Mouse (Mus musculus) layer of hippocampus, postnatal 25 days (tissue): ENCODE measurements around the gene Spata5. TPM values are rescaled to one million over a fixed set of nuclear protein-coding genes. Genes with fewer than 3 reads are reported as not detected.
A peak's percentile ranks its signal among the peaks of the same experiment; 100 is the strongest.

ENCODE experiments used
- DNase-seq, 2 experiments: peaks; one replicate each; pipeline ENCODE4 v3.0.0; 2022; ENCODE audit warnings: mixed read lengths in 2 of 2, low spot score in 1 of 2; ENCODE audit errors: extremely low spot score in 1 of 2
- total RNA-seq, 2 experiments: library from RNA; stranded (reverse); gene quantifications; 2 replicates each; pipeline ENCODE4 v1.2.3; 2021

Gene Spata5
- 10 to 100 TPM; 17.9 to 26.7 TPM for total RNA-seq

GRCm38 (mm10) chr3:37419458-37419991 lies at the start of gene Spata5:
TSS of gene Spata5 (plus strand) at chr3:37419896.
- peak; percentile 84 to 91 for DNase-seq

GRCm38 (mm10) chr3:37370407-37370806 lies 49.3 kb upstream of the Spata5 start:
- DNase-seq: no peak

GRCm38 (mm10) chr3:37373712-37374111 lies 46.0 kb upstream of the Spata5 start:
- no peak for DNase-seq

DNA sequence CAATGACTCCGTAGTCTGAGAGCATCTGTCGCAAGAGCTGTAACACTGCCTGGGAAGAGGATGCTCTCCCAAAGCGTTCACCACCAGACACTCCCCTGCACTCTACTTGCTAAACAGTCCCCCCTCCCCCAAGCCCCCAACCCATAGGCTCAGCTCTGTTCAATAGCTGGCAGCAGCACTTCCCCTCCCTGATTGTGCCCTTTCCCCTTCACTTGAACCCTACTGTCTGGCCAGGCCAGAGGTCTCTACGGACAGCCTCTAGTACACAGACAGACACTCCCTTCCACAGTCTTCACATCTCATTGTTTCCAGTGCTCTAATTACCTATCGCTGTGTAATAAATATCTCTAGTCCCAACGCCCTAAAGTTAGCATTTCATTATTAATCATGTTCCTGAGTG lies 41.8 kb upstream of the Spata5 start:
- DNase-seq: no peak

DNA sequence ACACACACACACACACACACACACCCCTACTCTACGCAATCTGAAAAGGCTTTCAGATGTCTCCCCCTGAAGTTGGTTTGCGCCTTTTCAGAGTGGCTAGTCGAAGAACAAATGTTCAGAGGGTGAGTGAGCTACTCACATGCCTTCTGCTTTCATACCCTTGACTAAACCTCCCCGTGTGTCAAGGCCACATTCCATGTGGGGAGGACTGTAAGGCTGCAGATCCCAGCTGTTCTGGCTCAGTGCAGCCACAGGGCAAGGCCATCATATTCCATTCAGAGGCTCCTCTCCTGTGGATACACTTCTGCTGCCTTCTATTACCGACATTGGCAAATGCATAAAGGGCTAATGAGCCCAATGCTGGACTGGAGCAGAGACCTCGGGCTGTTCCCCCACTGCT lies 41.3 kb upstream of the Spata5 start:
- DNase-seq: no peak

- DNase-seq: no peak
Measured at GRCm38 (mm10) chr3:37379201-37379600, 40.5 kb upstream of the Spata5 start.

DNA sequence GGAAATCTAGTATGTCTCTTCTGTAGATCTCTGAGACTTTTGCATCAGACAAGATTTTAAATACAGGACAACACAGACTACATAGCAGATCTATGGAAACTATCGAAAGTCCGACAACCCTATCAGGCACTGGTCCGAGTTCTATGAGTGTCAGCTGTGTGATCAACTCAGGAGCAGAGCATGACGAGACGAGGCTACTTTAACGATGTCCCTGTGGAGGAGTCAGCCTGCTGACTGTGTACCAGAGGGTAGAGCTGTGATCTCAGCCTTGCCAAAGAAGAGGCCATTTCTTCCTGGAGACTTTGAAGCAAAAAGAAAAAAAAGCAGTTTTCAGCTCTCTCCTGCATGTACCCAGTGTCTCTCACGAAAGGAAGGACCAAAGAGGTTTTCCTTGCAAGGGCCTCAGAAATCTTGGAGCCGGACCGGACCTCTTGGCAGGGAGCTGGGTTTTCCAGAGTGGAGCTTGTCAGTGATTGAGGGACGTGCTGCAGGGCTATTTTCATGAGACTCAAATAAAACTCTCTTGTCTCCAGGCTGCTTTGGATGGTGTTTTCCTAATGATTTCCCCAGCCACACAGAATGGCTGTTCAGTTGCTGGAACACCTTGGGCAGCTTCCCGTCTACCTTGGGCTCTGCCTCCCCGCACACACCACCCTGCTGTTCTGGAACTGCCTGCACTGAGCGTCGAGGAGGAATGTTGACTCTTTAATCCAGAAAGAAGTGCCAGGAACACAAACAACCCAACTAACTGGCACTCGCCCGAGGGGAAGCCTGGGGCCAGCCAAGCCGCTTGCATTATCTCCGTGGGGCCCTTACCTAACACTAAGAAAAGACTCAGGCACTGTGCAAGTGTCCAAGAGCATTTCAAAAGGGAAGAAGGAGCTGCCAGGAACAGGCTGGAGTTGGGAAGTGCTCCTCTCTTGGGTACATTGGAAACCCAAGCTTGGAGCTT lies 39.5 kb upstream of the Spata5 start:
- no peak for DNase-seq

DNA sequence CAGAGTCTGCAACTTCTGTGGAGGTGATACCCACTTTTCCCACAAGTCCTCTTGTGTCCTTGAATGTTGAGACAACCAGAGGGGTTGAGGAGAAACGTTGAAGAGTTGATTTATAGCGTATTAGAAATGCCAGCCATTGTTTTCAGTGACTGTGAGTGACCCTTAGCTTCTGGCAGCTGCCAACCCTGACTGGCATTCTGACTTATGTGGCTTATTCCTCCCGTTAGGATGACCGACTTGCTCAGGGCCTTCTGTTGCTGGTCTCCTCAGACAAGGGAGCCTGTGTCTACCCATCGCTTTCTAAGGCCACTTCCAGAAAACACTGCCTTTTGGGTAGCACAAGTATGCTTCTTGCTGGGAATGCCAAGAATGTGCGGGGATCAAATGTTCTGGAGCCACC lies 38.2 kb upstream of the Spata5 start:
- no peak for DNase-seq

DNA sequence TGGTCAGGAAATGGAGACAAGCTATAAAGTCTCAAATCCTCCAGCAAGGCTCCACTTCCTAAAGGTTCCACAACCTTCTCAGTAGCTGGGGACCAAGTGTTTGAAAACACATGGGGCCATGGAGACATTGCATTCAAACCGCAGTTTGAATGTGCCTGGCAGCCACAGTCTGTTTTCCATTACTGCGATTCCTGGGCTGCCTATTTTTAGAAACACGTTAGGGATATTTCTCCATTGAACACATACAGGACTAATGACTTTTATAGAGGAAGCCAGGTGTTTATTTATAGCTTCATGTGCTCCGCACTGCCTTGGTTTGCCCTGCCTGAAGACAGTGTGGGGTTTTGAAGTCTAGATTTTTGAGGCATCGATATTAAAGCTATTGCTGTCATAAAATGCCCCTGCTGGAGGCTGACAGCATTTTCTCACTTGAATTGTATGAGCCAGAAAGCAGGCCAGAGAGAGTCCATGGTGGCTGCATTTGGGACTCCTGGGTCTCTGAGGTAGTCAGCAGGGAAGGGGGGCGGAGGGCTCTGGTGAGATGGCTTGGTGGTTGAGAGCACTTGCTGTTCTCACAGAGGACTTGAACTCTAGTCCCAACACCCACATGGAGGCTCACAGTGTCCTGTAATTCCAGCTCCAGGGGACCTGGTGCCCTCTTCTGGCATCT lies 36.5 kb upstream of the Spata5 start:
- DNase-seq: no peak

GRCm38 (mm10) chr3:37387310-37387709 lies 32.4 kb upstream of the Spata5 start:
- no peak for DNase-seq

DNA sequence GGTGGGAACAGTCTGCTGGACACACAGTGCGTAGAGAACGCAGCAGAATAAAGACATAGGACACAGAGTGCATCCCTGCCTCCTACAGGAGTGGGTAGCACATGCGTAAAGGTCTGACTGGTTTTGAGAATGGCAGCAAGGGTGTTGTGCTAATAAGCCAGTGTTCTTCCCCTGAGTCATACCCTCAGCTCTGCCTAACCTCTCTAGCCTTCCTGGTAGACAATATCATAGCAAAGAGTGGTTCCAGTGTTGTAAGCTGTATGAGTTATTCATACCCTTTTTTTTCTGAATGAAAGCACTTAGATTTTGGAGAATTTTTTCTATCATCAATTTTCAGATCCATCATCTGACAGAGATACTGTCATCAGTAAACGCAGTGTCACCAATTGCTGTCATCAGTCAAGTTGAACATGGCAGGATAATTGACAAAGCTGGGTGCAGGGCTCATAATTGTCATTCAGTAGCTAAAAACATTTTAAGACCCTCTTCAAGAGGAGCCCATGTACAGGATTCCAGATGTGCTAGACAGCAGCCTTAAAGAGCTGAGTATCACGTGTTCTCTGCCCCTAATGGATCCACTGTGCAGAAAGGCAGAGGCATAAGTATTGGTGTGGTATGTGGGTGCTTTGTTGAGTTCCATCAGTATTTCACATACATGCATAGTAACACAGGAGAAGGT lies 22.6 kb upstream of the Spata5 start:
- DNase-seq: no peak

GRCm38 (mm10) chr3:37397646-37398045 lies 22.1 kb upstream of the Spata5 start:
- DNase-seq: no peak

DNA sequence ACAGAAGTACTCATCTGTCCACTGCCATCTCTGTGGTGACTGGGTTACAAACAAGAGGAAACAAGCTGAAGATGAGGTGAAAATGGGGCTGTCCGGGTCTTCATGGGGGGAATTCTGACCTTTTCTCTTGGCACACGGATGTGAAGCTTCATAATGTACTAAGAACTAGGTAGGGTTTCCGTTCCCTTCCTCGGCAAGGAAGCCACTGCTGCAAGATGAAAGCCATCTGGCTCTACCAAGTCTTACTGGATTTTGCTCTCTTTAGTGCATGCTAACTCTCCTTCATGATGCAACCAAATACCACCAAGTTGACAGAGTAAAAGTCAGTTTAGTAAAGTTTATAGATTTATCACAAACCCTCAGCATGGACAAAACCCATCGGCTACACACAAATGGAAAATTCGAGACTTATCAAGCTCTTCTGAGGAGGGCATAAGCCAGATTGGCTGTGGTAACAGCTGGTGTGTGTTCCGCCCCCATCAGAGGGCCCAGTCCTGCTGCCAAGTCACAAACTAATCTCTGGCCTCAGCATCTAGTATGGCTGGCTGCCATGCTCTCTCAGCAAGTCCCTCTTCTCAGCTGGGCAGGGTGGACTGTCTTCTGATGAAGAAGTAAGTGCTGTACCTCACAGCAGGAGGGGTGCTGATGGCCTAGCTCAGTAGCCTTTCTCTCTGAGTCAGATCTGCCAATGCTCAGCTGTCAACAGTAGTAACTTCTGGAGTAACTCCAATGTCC lies 20.9 kb upstream of the Spata5 start:
- DNase-seq: no peak

DNA sequence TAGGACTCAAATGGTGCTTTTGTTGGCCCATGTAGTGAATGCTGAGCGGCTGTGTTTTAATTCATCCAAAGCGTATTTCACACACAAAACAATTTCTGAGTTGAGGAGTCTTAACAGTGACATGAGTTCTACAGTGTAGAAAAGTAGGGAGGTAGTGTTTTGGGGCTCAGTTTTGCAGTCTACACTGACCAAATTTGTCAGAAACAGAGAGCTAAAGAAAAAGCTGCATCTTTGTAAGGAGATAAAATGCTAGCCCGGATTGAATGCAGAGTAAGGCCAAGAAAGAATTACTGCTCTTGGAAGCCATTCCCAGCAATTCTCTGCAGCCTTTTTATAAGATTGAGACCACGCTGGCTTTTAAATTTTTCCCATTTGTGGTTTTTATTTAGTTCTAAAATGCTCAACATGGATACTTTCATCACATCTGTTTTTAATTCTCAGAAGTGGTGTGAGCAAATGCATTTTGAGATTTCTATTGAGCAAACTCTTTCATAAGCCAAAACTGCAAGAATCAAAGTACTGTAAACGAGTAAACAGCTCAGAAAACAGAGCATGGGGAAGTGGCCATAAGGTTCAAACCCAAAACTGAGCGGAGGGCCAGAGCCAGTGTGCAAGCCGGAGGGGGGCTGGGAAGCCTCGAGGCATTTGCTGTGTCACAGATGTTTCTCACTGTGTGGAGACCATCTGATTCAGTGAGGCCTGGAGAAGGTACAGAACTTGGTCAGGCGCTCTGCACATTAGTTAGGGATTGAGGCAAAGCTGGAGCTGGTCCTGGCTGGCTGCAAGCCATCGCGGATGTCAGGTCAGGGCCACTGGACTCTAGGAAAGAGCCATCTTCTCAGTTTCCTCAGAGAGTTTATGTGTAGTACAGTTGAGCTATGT lies 17.7 kb upstream of the Spata5 start:
- no peak for DNase-seq

DNA sequence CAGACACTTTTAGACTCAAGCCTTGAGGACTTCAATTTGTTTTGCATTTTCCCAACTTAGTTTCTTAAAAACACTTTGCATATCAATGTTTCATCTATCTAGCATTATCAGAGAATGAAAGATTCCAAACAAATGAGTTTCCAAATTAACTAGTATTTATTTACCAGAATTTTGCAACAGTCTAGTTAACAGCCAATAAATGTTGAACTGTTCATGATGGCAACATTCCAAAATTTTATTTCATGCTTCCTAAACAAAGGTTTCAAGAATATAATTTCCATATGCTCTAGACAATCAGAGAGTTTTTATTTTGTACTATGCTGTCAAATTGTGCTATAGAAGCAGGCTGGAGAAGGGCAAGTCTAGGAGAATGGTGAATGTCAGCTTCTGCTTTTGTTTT lies 12.1 kb upstream of the Spata5 start:
- DNase-seq: no peak

- no peak for DNase-seq
Measured at GRCm38 (mm10) chr3:37413446-37413845, 6.2 kb upstream of the Spata5 start.

DNA sequence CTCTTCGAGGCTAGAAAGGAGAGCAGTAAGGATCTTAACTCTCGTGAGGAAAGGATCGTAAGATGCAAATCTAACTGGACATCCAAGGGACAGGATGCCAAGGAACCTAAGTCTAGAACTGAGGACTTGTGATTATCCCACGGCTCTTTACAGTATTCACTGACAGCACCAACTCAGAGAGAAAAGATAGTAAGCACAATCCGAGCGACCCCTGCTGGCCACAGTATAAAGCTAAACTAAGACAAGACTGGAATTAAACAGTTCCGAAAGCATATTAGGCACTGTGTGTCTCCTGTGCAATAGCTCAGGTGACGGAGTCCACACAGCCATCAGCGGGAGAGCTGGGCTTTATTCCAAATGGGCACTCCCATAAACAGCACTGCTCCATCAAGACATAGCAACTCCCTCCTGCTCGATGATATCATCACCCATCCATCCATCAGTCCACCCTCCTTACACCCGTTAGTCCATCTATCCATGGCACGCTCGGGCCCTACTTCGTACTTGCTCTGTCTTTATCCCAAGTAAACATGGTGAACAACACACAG lies 5.2 kb upstream of the Spata5 start:
- peak; percentile 54 to 95 for DNase-seq

- no peak for DNase-seq
Measured at GRCm38 (mm10) chr3:37418341-37418740, 1.4 kb upstream of the Spata5 start.

DNA sequence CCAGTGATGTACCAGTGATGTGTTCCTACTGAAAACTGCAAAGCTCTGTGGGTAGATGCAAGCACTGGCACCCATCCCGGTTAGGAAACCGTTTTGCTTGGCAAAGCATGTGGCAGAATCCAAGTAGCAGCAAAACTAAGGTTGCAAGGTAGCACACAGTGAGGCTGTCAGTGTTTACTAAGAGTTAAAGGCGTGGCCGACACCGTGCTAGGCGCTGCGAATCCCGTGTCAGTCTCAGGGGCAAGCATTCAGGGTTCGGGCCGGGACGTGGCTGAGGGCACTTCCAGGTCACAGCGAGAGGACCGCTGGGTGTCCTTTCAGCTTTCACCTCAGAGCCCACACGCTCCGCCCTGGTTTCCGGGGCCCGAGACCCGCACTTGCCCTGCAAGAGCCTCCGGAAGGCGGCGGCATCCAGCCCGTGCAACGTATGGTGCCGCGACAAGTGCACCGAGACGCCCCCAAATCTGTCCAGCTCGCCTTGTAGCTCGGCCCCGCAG lies 687 bp upstream of the Spata5 start:
- peak; percentile 54 to 62 for DNase-seq
